Mouse (Mus musculus): ENCODE measurements at regions not wholly inside any gene's neighbourhood (a gene's known extent, or its start where the extent isn't known, plus 50 kb on each side); places are given as distances from the start of the nearest gene placed in this dataset. TPM values are rescaled to one million over a fixed set of nuclear protein-coding genes. Genes with fewer than 3 reads are reported as not detected.

- Histone ChIP-seq H3K9ac (no peak overlapping the region), H3K4me1 (ENCODE audit: insufficient read depth) (no peaks in the 10 kb centered on the region), H3K36me3 (ENCODE audit: insufficient read depth) (no peaks in the 10 kb centered on the region), H3K4me3 (ENCODE audit: low read depth, low read length) (no peak overlapping the region), H3K4me2 (no peak overlapping the region), H3K9me3 (ENCODE audit: low read depth, low read length) (no peaks in the 10 kb centered on the region), H3K27me3 (ENCODE audit: insufficient read depth, low read length) (no peaks in the 10 kb centered on the region), H3K27ac (ENCODE audit: low read depth) (no peak overlapping the region)
- ATAC-seq (ENCODE audit: insufficient read depth) (no peak), DNase-seq (no peak)
- TF ChIP-seq CTCF (IDR thresholded peaks at IDR 0.05; ENCODE audit: low read depth): no peak
These were observed 108.4 kb upstream of the Ell2 start for GRCm38 (mm10) chr13:75598186-75598585.

- ATAC-seq (ENCODE audit: insufficient read depth): no peak
- Histone ChIP-seq H3K27me3 (ENCODE audit: insufficient read depth, low read length) (no peaks in the 10 kb centered on the region), H3K36me3 (ENCODE audit: insufficient read depth) (no peaks in the 10 kb centered on the region), H3K9ac (no peak overlapping the region), H3K4me1 (ENCODE audit: insufficient read depth) (no peaks in the 10 kb centered on the region), H3K4me3 (ENCODE audit: low read depth, low read length) (no peak overlapping the region), H3K9me3 (ENCODE audit: low read depth, low read length) (no peaks in the 10 kb centered on the region), H3K4me2 (no peak overlapping the region), H3K27ac (ENCODE audit: low read depth) (no peak overlapping the region)
- no peak for DNase-seq
- TF ChIP-seq CTCF (IDR thresholded peaks at IDR 0.05; ENCODE audit: low read depth): no peak
- 97% methylated on average over 1 of the region's 1 CpGs for WGBS
These were observed 107.9 kb upstream of the Ell2 start for GRCm38 (mm10) chr13:75598675-75599074.

- 67% methylated on average over 3 of the region's 3 CpGs for WGBS
- Histone ChIP-seq H3K4me2 (no peak overlapping the region), H3K27me3 (ENCODE audit: insufficient read depth, low read length) (no peaks in the 10 kb centered on the region), H3K27ac (ENCODE audit: low read depth) (no peak overlapping the region), H3K9me3 (ENCODE audit: low read depth, low read length) (no peaks in the 10 kb centered on the region), H3K36me3 (ENCODE audit: insufficient read depth) (no peaks in the 10 kb centered on the region), H3K4me3 (ENCODE audit: low read depth, low read length) (no peak overlapping the region), H3K9ac (no peak overlapping the region), H3K4me1 (ENCODE audit: insufficient read depth) (no peaks in the 10 kb centered on the region)
- no peak for TF ChIP-seq CTCF (IDR thresholded peaks at IDR 0.05; ENCODE audit: low read depth)
- ATAC-seq (ENCODE audit: insufficient read depth): no peak
- DNase-seq: no peak
These were observed 83.3 kb upstream of the Ell2 start for GRCm38 (mm10) chr13:75623229-75623628.

GRCm38 (mm10) chr13:75627405-75627804 is 79.2 kb upstream of the Ell2 start:
- no peak for ATAC-seq (ENCODE audit: insufficient read depth)
- no peak overlapping the region for H3K4me3 ChIP-seq (ENCODE audit: low read depth, low read length)
- H3K27ac ChIP-seq (ENCODE audit: low read depth): no peak overlapping the region
- H3K4me2 ChIP-seq: no peak overlapping the region
- no peak for DNase-seq
- no peak overlapping the region for H3K9ac ChIP-seq
- no peaks in the 10 kb centered on the region for H3K4me1 ChIP-seq (ENCODE audit: insufficient read depth)
- H3K36me3 ChIP-seq (ENCODE audit: insufficient read depth): no peaks in the 10 kb centered on the region
- 60% methylated on average over 1 of the region's 1 CpGs for WGBS
- H3K9me3 ChIP-seq (ENCODE audit: low read depth, low read length): no peaks in the 10 kb centered on the region
- H3K27me3 ChIP-seq (ENCODE audit: insufficient read depth, low read length): no peaks in the 10 kb centered on the region
- no peak for TF ChIP-seq CTCF (IDR thresholded peaks at IDR 0.05; ENCODE audit: low read depth)

GRCm38 (mm10) chr13:75631048-75631447 is 75.5 kb upstream of the Ell2 start:
- no peak for TF ChIP-seq CTCF (IDR thresholded peaks at IDR 0.05; ENCODE audit: low read depth)
- no peak for DNase-seq
- Histone ChIP-seq H3K4me3 (ENCODE audit: low read depth, low read length) (no peak overlapping the region), H3K9me3 (ENCODE audit: low read depth, low read length) (no peaks in the 10 kb centered on the region), H3K4me1 (ENCODE audit: insufficient read depth) (no peaks in the 10 kb centered on the region), H3K4me2 (no peak overlapping the region), H3K9ac (no peak overlapping the region), H3K36me3 (ENCODE audit: insufficient read depth) (no peaks in the 10 kb centered on the region), H3K27me3 (ENCODE audit: insufficient read depth, low read length) (no peaks in the 10 kb centered on the region), H3K27ac (ENCODE audit: low read depth) (no peak overlapping the region)
- no peak for ATAC-seq (ENCODE audit: insufficient read depth)
- 86% methylated on average over 1 of the region's 1 CpGs for WGBS

- no peaks in the 10 kb centered on the region; the same call in 1 of the 2 replicates for H3K9me3 ChIP-seq (ENCODE audit: low read depth, low read length)
These were observed 59.0 kb upstream of the Ell2 start for GRCm38 (mm10) chr13:75647513-75647912.

GRCm38 (mm10) chr13:75651941-75652340 is 54.6 kb upstream of the Ell2 start:
- 52% methylated on average over 3 of the region's 3 CpGs for WGBS
- Histone ChIP-seq H3K36me3 (ENCODE audit: insufficient read depth) (no peaks in the 10 kb centered on the region), H3K9ac (no peak overlapping the region), H3K27ac (ENCODE audit: low read depth) (no peak overlapping the region), H3K4me1 (ENCODE audit: insufficient read depth) (no peaks in the 10 kb centered on the region), H3K9me3 (ENCODE audit: low read depth, low read length) (no peaks in the 10 kb centered on the region), H3K4me3 (ENCODE audit: low read depth, low read length) (no peak overlapping the region), H3K27me3 (ENCODE audit: insufficient read depth, low read length) (no peaks in the 10 kb centered on the region), H3K4me2 (no peak overlapping the region)
- no peak for TF ChIP-seq CTCF (IDR thresholded peaks at IDR 0.05; ENCODE audit: low read depth)
- no peak for DNase-seq
- ATAC-seq (ENCODE audit: insufficient read depth): no peak

More at GRCm38 (mm10) chr13:75647513-75647912, 59.0 kb upstream of the Ell2 start:
- no peaks in the 10 kb centered on the region for H3K36me3 ChIP-seq (ENCODE audit: insufficient read depth)
- H3K27me3 ChIP-seq (ENCODE audit: insufficient read depth, low read length): no peaks in the 10 kb centered on the region
- H3K9ac ChIP-seq: no peak overlapping the region
- H3K4me3 ChIP-seq (ENCODE audit: low read depth, low read length): no peak overlapping the region
- ATAC-seq (ENCODE audit: insufficient read depth): no peak
- WGBS: 47% methylated on average over 1 of the region's 1 CpGs
- TF ChIP-seq CTCF (IDR thresholded peaks at IDR 0.05; ENCODE audit: low read depth): no peak
- no peak overlapping the region for H3K4me2 ChIP-seq
- H3K27ac ChIP-seq (ENCODE audit: low read depth): no peak overlapping the region
- no peak for DNase-seq
- no peaks in the 10 kb centered on the region for H3K4me1 ChIP-seq (ENCODE audit: insufficient read depth)

- Histone ChIP-seq H3K36me3 (ENCODE audit: insufficient read depth) (no peaks in the 10 kb centered on the region), H3K4me3 (ENCODE audit: low read depth, low read length) (no peak overlapping the region), H3K4me2 (no peak overlapping the region), H3K4me1 (ENCODE audit: insufficient read depth) (no peaks in the 10 kb centered on the region), H3K27ac (ENCODE audit: low read depth) (no peak overlapping the region), H3K9ac (no peak overlapping the region), H3K9me3 (ENCODE audit: low read depth, low read length) (no peaks in the 10 kb centered on the region), H3K27me3 (ENCODE audit: insufficient read depth, low read length) (no peaks in the 10 kb centered on the region)
- ATAC-seq (ENCODE audit: insufficient read depth) (no peak), DNase-seq (no peak)
- no peak for TF ChIP-seq CTCF (IDR thresholded peaks at IDR 0.05; ENCODE audit: low read depth)
- WGBS: 63% methylated on average over 2 of the region's 2 CpGs
These were observed 53.6 kb upstream of the Ell2 start for GRCm38 (mm10) chr13:75652966-75653365.

MicroRNA genes in the stretch of these regions (microRNA counts, 519-probe panel; counts per million panel counts)
- microRNA mmu-miR-682: 1,858 counts per million, percentile 18 among the panel's probes with 10 or more counts

Small RNA genes in the stretch of these regions (microRNA-seq; reads per million reads assigned to microRNA genes)
- not detected for gene Mir682 (ENCODE audit: borderline number of aligned reads)

Measured in lung, embryonic 14.5 days (tissue).